Mouse (Mus musculus) limb, embryonic 14.5 days (tissue): ENCODE measurements at regions not wholly inside any gene's neighbourhood (a gene's known extent, or its start where the extent isn't known, plus 50 kb on each side); places are given as distances from the start of the nearest gene placed in this dataset.

ENCODE experiments used
- ATAC-seq: fragments of 200-750 bp; cut with Nextera tagmentation; 2 replicates; pipeline ENCODE4 v1.8.0; 2017; ENCODE audit warnings: low read depth, moderate number of reproducible peaks, moderate TSS enrichment; ENCODE audit not compliant: low FRiP score
- DNase-seq: peaks from one replicate; pipeline ENCODE4 v3.0.0-alpha.2; 2015; ENCODE audit warnings: low spot score
- H3K27ac ChIP-seq: fragments of 300-500 bp; sonication (generic); replicated peaks from 2 replicates; pipeline ENCODE4 v1.5.1; 2014; ENCODE audit warnings: low read depth, mild to moderate bottlenecking, low read length, moderate library complexity, mixed read lengths
- H3K27me3 ChIP-seq: fragments of 300-500 bp; sonication (generic); 2 replicates; pipeline ENCODE4 v1.6.1; 2014; ENCODE audit warnings: low read length, mixed read lengths; ENCODE audit not compliant: control insufficient read depth, insufficient read depth
- H3K36me3 ChIP-seq: fragments of 300-500 bp; sonication (generic); 2 replicates; pipeline ENCODE4 v1.6.1; 2014; ENCODE audit warnings: mild to moderate bottlenecking, low read length, moderate library complexity, mixed read lengths; ENCODE audit not compliant: control insufficient read depth, insufficient read depth
- H3K4me1 ChIP-seq: fragments of 300-500 bp; sonication (generic); 2 replicates; pipeline ENCODE4 v1.6.1; 2014; ENCODE audit warnings: antibody characterized with exemption, low read length, mixed read lengths; ENCODE audit not compliant: control insufficient read depth, insufficient read depth
- H3K4me2 ChIP-seq: fragments of 300-500 bp; sonication (generic); replicated peaks from 2 replicates; pipeline ENCODE4 v1.6.1; 2014; ENCODE audit warnings: low read depth, mild to moderate bottlenecking, low read length, moderate library complexity; ENCODE audit not compliant: severe bottlenecking
- H3K4me3 ChIP-seq: fragments of 300-500 bp; sonication (generic); replicated peaks from 2 replicates; pipeline ENCODE4 v1.5.1; 2014; ENCODE audit warnings: low read length
- H3K9ac ChIP-seq: fragments of 300-500 bp; sonication (generic); 2 replicates; pipeline ENCODE4 v1.6.1; 2014; ENCODE audit warnings: mild to moderate bottlenecking, low read depth, low read length, moderate library complexity; ENCODE audit not compliant: severe bottlenecking
- H3K9me3 ChIP-seq: fragments of 300-500 bp; sonication (generic); 2 replicates; pipeline ENCODE4 v1.6.1; 2016; ENCODE audit warnings: low read length; ENCODE audit not compliant: control insufficient read depth
- POLR2A ChIP-seq: fragments of 200-500 bp; IDR thresholded peaks from 2 replicates; pipeline ENCODE4 v1.8.0; 2012; ENCODE audit warnings: inconsistent platforms, mild to moderate bottlenecking, moderate library complexity, borderline replicate concordance; ENCODE audit not compliant: insufficient read depth, insufficient read length; ENCODE audit errors: extremely low read depth
- WGBS: fragments of 180-500 bp; shearing (Covaris S2); extraction: QIAGEN DNeasy Blood & Tissue Kit; methylation state at CpG from one replicate; pipeline ENCODE4 v1.1.7; 2014; 5-methylcytosine and 5-hydroxymethylcytosine counted together

GRCm38 (mm10) chr10:96254250-96254862 is 118.0 kb downstream of the Gm5426 start:
- WGBS: 77% methylated on average over 2 of the region's 2 CpGs

GRCm38 (mm10) chr10:96257935-96258334 is 121.5 kb downstream of the Gm5426 start:
- H3K4me2 ChIP-seq: no peak overlapping the region
- WGBS: 81% methylated on average over 7 of the region's 7 CpGs

More at GRCm38 (mm10) chr10:96254250-96254862, 118.0 kb downstream of the Gm5426 start:
- Histone ChIP-seq H3K9me3 (no peaks in the 10 kb centered on the region), H3K4me3 (no peak overlapping the region), H3K27me3 (no peaks in the 10 kb centered on the region), H3K27ac (no peak overlapping the region), H3K4me1 (no peaks in the 10 kb centered on the region), H3K9ac (no peak overlapping the region), H3K4me2 (no peak overlapping the region), H3K36me3 (no peaks in the 10 kb centered on the region)
- no peak for DNase-seq
- TF ChIP-seq POLR2A: no peak
- no peak for ATAC-seq

GRCm38 (mm10) chr10:96259242-96259641 is 122.8 kb downstream of the Gm5426 start:
- ATAC-seq (no peak), DNase-seq (no peak)
- Histone ChIP-seq H3K9me3 (no peaks in the 10 kb centered on the region), H3K27me3 (no peaks in the 10 kb centered on the region), H3K36me3 (no peaks in the 10 kb centered on the region), H3K4me2 (no peak overlapping the region), H3K27ac (no peak overlapping the region), H3K9ac (no peak overlapping the region), H3K4me1 (peaks cover 19% of the 10 kb centered on the region), H3K4me3 (no peak overlapping the region)
- TF ChIP-seq POLR2A: no peak
- 90% methylated on average over 10 of the region's 10 CpGs for WGBS

More at GRCm38 (mm10) chr10:96257935-96258334, 121.5 kb downstream of the Gm5426 start:
- no peak for TF ChIP-seq POLR2A
- Histone ChIP-seq H3K9ac (no peak overlapping the region), H3K27me3 (no peaks in the 10 kb centered on the region), H3K4me1 (peaks cover 8% of the 10 kb centered on the region), H3K36me3 (no peaks in the 10 kb centered on the region), H3K9me3 (no peaks in the 10 kb centered on the region), H3K4me3 (no peak overlapping the region), H3K27ac (no peak overlapping the region)
- DNase-seq: no peak
- ATAC-seq: no peak

- DNase-seq: no peak
- no peak overlapping the region for H3K4me3 ChIP-seq
- no peak for ATAC-seq
- no peak overlapping the region for H3K9ac ChIP-seq
- H3K27ac ChIP-seq: no peak overlapping the region
- H3K4me2 ChIP-seq: no peak overlapping the region
- no peaks in the 10 kb centered on the region for H3K36me3 ChIP-seq
- H3K27me3 ChIP-seq: no peaks in the 10 kb centered on the region
- WGBS: 91% methylated on average over 8 of the region's 8 CpGs
- TF ChIP-seq POLR2A: no peak
- peaks cover 23% of the 10 kb centered on the region for H3K4me1 ChIP-seq
- H3K9me3 ChIP-seq: no peaks in the 10 kb centered on the region
Measured at GRCm38 (mm10) chr10:96259648-96260047, 123.2 kb downstream of the Gm5426 start.

- peak; percentile 71 for DNase-seq
- TF ChIP-seq POLR2A: no peak
- Histone ChIP-seq H3K36me3 (no peaks in the 10 kb centered on the region), H3K9ac (no peak overlapping the region), H3K4me2 (peak overlapping the region; percentile 10; the same call in 1 of the 2 replicates), H3K4me1 (peaks cover 41% of the 10 kb centered on the region), H3K9me3 (no peaks in the 10 kb centered on the region), H3K4me3 (no peak overlapping the region), H3K27me3 (no peaks in the 10 kb centered on the region), H3K27ac (peak overlapping the region; percentile 20; the same call in 1 of the 2 replicates)
- ATAC-seq: 0 out of 2 replicates have a peak, but pooled peaks have one; percentile 8
- 6% methylated on average over 7 of the region's 7 CpGs for WGBS
Measured at GRCm38 (mm10) chr10:96263544-96263943, 127.1 kb downstream of the Gm5426 start.

DNA sequence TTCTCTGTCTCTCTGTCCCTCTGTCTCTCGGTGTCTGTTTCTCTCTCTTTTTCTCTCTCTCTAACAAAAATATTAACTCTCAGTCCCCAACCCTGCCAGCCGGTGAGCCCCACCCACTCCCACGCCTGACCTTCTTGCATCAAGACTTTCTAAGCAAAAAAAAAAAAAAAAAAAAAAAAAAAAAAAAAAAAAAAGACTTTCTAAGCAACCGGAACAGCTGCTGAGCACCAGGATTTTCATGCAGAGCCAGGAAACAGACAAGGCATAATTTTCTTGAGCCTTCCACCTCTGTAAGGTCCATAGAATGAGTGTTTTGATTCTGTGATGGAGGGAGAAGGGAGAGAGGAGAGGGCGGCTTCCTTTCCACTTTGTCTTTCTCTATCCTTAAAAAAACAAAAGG is 128.0 kb downstream of the Gm5426 start:
- TF ChIP-seq POLR2A: no peak
- no peak overlapping the region for H3K4me2 ChIP-seq
- H3K9me3 ChIP-seq: no peaks in the 10 kb centered on the region
- no peaks in the 10 kb centered on the region for H3K36me3 ChIP-seq
- 34% methylated on average over 5 of the region's 5 CpGs for WGBS
- H3K4me1 ChIP-seq: peaks cover 41% of the 10 kb centered on the region
- no peak overlapping the region for H3K9ac ChIP-seq
- peak overlapping the region; percentile 33; the same call in 1 of the 2 replicates for H3K27ac ChIP-seq
- ATAC-seq (no peak), DNase-seq (no peak)
- H3K27me3 ChIP-seq: no peaks in the 10 kb centered on the region
- H3K4me3 ChIP-seq: no peak overlapping the region
